Mouse (Mus musculus) spleen, adult 2 months (tissue): Measurements from ENCODE around the gene Eme1. TPM values are rescaled to one million over a fixed set of nuclear protein-coding genes. Genes with fewer than 3 reads are reported as not detected.
A peak's percentile ranks its signal among the peaks of the same experiment; 100 is the strongest.

Experiments
- DNase-seq, 2 experiments: peaks; one replicate each; pipeline versions ENCODE4 v3.0.0 to v3.0.0-alpha.2; 2012 to 2021; ENCODE audit warnings: low spot score in 2 of 2, low read depth in 1 of 2
- H3K27ac ChIP-seq: fragments of 200-500 bp; 2 replicates; pipeline ENCODE4 v1.5.1; 2012; ENCODE audit warnings: low read length, inconsistent platforms; ENCODE audit not compliant: insufficient read depth
- H3K27me3 ChIP-seq: fragments of 200-500 bp; 2 replicates; pipeline ENCODE4 v1.6.1; 2012; ENCODE audit warnings: mild to moderate bottlenecking, moderate library complexity, low read length, inconsistent platforms; ENCODE audit not compliant: control insufficient read depth, insufficient read depth
- H3K36me3 ChIP-seq: fragments of 200-500 bp; 2 replicates; pipeline ENCODE4 v1.6.1; 2012; ENCODE audit warnings: mild to moderate bottlenecking, low read length, inconsistent platforms; ENCODE audit not compliant: control insufficient read depth, insufficient read depth
- H3K4me1 ChIP-seq: fragments of 200-500 bp; 2 replicates; pipeline ENCODE4 v1.6.1; 2011; ENCODE audit warnings: inconsistent platforms; ENCODE audit not compliant: control insufficient read depth, insufficient read depth, insufficient read length
- H3K4me3 ChIP-seq: fragments of 200-500 bp; 2 replicates; pipeline ENCODE4 v1.5.1; 2011; ENCODE audit warnings: mild to moderate bottlenecking, inconsistent platforms; ENCODE audit not compliant: insufficient read depth, insufficient read length; ENCODE audit errors: extremely low read depth
- CTCF ChIP-seq: fragments of 200-500 bp; IDR thresholded peaks from 2 replicates; pipeline ENCODE4 v1.5.1; 2011; ENCODE audit warnings: mild to moderate bottlenecking, inconsistent platforms; ENCODE audit not compliant: insufficient read depth, insufficient read length, insufficient replicate concordance; ENCODE audit errors: extremely low read depth
- POLR2A ChIP-seq: fragments of 200-500 bp; IDR thresholded peaks from 2 replicates; pipeline ENCODE4 v1.6.1; 2011; ENCODE audit warnings: low read depth, low read length, inconsistent platforms
- WGBS: fragments of 180-500 bp; shearing (Covaris S2); methylation state at CpG from one replicate; pipeline ENCODE4 v1.1.7; 2018; 5-methylcytosine and 5-hydroxymethylcytosine counted together
- polyA plus RNA-seq: library from polyadenylated mRNA; depleted of rRNA; stranded (reverse); fragments of >200 nt; gene quantifications from 2 replicates; pipeline ENCODE4 v1.2.3, GENCODE M21; 2012

The Eme1 gene
- polyA plus RNA-seq, 1 experiment, result 1.8 TPM

- Histone ChIP-seq H3K27me3 (no peaks in the 10 kb centered on the region), H3K4me3 (no peak overlapping the region), H3K4me1 (peaks cover 4% of the 10 kb centered on the region; the same call in 1 of the 2 replicates), H3K27ac (no peak overlapping the region), H3K36me3 (no peaks in the 10 kb centered on the region)
- 94% methylated on average over 4 of the region's 4 CpGs for WGBS
- TF ChIP-seq CTCF, result no peak
- no peak for TF ChIP-seq POLR2A
- DNase-seq, result no peak
Measured at GRCm38 (mm10) chr11:94614603-94615002, 39.2 kb downstream of the Eme1 start.

GRCm38 (mm10) chr11:94610744-94611740 lies 42.7 kb downstream of the Eme1 start:
- Histone ChIP-seq H3K27me3 (no peaks in the 10 kb centered on the region), H3K36me3 (no peaks in the 10 kb centered on the region), H3K4me1 (peaks cover 4% of the 10 kb centered on the region; the same call in 1 of the 2 replicates), H3K27ac (peak overlapping the region; percentile 82), H3K4me3 (peak overlapping the region; percentile 9; the same call in 1 of the 2 replicates)
- no peak for TF ChIP-seq CTCF
- no peak for TF ChIP-seq POLR2A
- no peak for DNase-seq
- WGBS, result 39% methylated on average over 4 of the region's 4 CpGs

- Histone ChIP-seq H3K4me3 (peak overlapping the region; percentile 62; the same call in 1 of the 2 replicates), H3K27ac (peak overlapping the region; percentile 63), H3K4me1 (peaks cover 13% of the 10 kb centered on the region; the same call in 1 of the 2 replicates), H3K36me3 (no peaks in the 10 kb centered on the region), H3K27me3 (no peaks in the 10 kb centered on the region)
- WGBS, result 78% methylated on average over 11 of the region's 11 CpGs
- TF ChIP-seq CTCF, result no peak
- no peak for TF ChIP-seq POLR2A
- no peak for DNase-seq
Measured at GRCm38 (mm10) chr11:94602356-94602955, 51.3 kb downstream of the Eme1 start.

GRCm38 (mm10) chr11:94601321-94602281 lies 52.2 kb downstream of the Eme1 start, which contains the start of gene Acsf2:
Gene Acsf2 (minus strand): TSS chr11:94601871.
- peak within 1 kb of the TSS; percentile 62 for H3K4me3 ChIP-seq
- DNase-seq, result peak in 1 of 2 experiments; percentile 88
- H3K36me3 ChIP-seq, result no peaks in the 10 kb centered on the region
- no peaks in the 10 kb centered on the region for H3K27me3 ChIP-seq
- peak within 1 kb of the TSS; percentile 66 for H3K27ac ChIP-seq
- 1% methylated on average over 51 of the region's 52 CpGs for WGBS
- TF ChIP-seq CTCF (no peak), POLR2A (peak; percentile 11; the same call in 1 of the 2 replicates)
- H3K4me1 ChIP-seq, result peaks cover 13% of the 10 kb centered on the region; the same call in 1 of the 2 replicates

GRCm38 (mm10) chr11:94600447-94600846 lies 53.3 kb downstream of the Eme1 start:
- WGBS, result 91% methylated on average over 7 of the region's 7 CpGs

More at GRCm38 (mm10) chr11:94600447-94600846, 53.3 kb downstream of the Eme1 start:
- peaks cover 13% of the 10 kb centered on the region; the same call in 1 of the 2 replicates for H3K4me1 ChIP-seq
- no peaks in the 10 kb centered on the region for H3K27me3 ChIP-seq
- no peak overlapping the region for H3K27ac ChIP-seq
- H3K4me3 ChIP-seq, result no peak overlapping the region
- no peaks in the 10 kb centered on the region for H3K36me3 ChIP-seq
- DNase-seq, result no peak
- TF ChIP-seq POLR2A (no peak), CTCF (no peak)
